12 mouse cellular contexts compared by ENCODE assay signal in the genomic region with DNA sequence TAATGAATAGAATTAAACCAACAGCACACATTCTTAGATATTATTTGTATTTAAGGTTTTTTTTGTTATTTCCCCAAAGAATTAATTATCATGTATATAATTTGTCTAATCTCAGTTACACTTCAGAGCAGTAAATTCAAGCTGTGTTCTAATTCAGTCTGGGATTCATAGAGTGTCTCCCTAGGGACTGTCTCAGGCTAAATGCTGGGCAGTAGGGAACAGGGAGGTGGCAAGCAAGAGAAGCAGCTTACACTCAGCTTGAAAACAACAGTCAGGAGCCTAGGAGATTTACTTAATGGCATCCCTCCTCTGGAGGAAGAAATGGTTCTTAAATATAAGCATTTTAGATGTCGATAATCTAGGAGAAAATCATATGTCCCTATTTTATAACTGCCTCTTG.
"Had no signal": no experiment of that assay in that cellular context is flagged by ENCODE, and none has a peak within 500 bp of the region (broad histone marks: within the 10 kb centered on the region; RNA-seq: fewer than 3 reads in every experiment).

No protein-coding gene starts in this region.

- H3K4me3 ChIP-seq: limb, embryonic 12.5 days; liver, embryonic 13.5 days; lung, embryonic 15.5 days; neural tube, embryonic 13.5 days had no signal

- H3K36me3 ChIP-seq: limb, embryonic 12.5 days; liver, embryonic 13.5 days; lung, embryonic 15.5 days; neural tube, embryonic 13.5 days had no signal

- H3K27me3 ChIP-seq: limb, embryonic 12.5 days; liver, embryonic 13.5 days; lung, embryonic 15.5 days; neural tube, embryonic 13.5 days had no signal

- H3K27ac ChIP-seq: limb, embryonic 12.5 days; liver, embryonic 13.5 days; lung, embryonic 15.5 days; neural tube, embryonic 13.5 days had no signal

- H3K4me1 ChIP-seq: limb, embryonic 12.5 days; liver, embryonic 13.5 days; lung, embryonic 15.5 days; neural tube, embryonic 13.5 days had no signal

- H3K9ac ChIP-seq: limb, embryonic 12.5 days; liver, embryonic 13.5 days; liver, postnatal 0 days; lung, embryonic 15.5 days; neural tube, embryonic 13.5 days had no signal

- H3K4me2 ChIP-seq: limb, embryonic 12.5 days; liver, embryonic 13.5 days; lung, embryonic 15.5 days; neural tube, embryonic 13.5 days had no signal

- H3K9me3 ChIP-seq: limb, embryonic 12.5 days; liver, embryonic 13.5 days; lung, embryonic 15.5 days; neural tube, embryonic 13.5 days had no signal

- DNase-seq: kidney, adult 8-10 months; kidney, postnatal 25 days; liver; liver, embryonic 13.5 days; liver, postnatal 0 days; right cerebral cortex, adult 18-20 months; right cerebral cortex, postnatal 25 days; thymus, postnatal 36 days had no signal

- ATAC-seq: intestine, postnatal 0 days; liver, postnatal 0 days had no signal
